Mouse (Mus musculus): ENCODE results near the gene Insig2. TPM values are rescaled to one million over a fixed set of nuclear protein-coding genes. Genes with fewer than 3 reads are reported as not detected.

Insig2 gene
- total RNA-seq, 2 experiments from 2014 or later = 48.6 TPM

- peak; percentile 83 to 90 for DNase-seq (ENCODE audit: low spot score in 2 of 2)
These were observed 4.8 kb downstream of the Insig2 start for GRCm38 (mm10) chr1:121327344-121328192.

DNA sequence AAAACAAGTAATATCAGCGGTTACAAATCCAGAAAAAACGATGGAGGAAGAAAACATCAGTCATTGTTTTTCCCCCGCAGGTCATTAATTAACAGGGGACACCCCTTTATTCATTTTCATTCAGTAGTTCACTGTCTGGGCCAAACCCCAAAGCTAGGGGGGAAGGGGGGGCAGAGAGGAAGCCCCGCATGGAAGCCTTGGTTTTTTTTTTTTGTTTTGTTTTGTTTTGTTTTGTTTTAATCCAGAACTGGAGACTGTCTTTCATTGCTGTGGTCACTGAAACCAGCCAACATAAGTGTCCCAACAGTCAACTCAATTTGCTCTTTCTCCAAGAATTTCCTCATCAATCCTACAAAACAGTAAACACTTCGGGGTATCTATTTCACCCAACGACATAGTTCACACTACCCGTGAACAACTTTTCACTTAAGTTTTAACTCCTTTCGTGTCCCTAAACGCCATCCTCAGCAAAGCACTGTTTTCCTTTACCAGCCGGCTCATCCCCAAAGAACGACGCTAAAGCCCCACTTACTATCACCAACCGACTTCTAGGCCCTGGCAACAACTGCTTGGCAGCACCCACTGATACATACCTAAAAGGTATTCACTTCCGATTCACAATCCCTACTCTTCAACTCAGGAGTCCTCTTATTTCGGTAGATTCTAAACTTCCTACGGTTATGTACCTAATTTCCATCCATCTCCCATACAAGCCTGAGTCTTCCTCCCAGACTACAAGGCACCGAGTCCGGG is 5.6 kb downstream of the Insig2 start:
- DNase-seq (ENCODE audit: low spot score in 2 of 2) = no peak

DNA sequence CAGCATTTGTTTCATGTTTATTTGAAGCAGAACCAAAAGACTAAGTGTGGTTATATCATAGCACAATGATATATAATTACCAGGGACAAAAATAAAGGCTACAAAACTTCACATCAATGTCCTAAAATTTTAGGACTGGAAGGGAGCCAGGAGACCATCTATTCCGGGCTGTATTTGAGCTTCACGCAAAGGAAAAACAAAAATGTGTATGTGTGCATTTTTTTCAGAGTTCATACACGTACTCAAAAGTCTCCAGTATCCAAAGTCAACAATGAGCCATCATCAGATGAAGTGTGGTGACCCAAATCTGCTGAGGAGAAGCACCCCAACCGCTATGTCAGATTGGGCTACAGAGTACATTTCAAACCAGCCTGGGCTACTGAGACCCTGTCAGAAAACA is 8.9 kb downstream of the Insig2 start:
- no peak for DNase-seq (ENCODE audit: low spot score in 2 of 2)

GRCm38 (mm10) chr1:121314766-121315428 is 17.5 kb downstream of the Insig2 start:
- no peak for DNase-seq (ENCODE audit: low spot score in 2 of 2)

- no peak for DNase-seq (ENCODE audit: low spot score in 2 of 2)
These were observed 19.2 kb downstream of the Insig2 start for GRCm38 (mm10) chr1:121313181-121313580.

GRCm38 (mm10) chr1:121312326-121312725 is 20.1 kb downstream of the Insig2 start:
- no peak for DNase-seq (ENCODE audit: low spot score in 2 of 2)

- DNase-seq (ENCODE audit: low spot score in 2 of 2) = no peak
These were observed 35.6 kb downstream of the Insig2 start for GRCm38 (mm10) chr1:121296717-121297255.

DNA sequence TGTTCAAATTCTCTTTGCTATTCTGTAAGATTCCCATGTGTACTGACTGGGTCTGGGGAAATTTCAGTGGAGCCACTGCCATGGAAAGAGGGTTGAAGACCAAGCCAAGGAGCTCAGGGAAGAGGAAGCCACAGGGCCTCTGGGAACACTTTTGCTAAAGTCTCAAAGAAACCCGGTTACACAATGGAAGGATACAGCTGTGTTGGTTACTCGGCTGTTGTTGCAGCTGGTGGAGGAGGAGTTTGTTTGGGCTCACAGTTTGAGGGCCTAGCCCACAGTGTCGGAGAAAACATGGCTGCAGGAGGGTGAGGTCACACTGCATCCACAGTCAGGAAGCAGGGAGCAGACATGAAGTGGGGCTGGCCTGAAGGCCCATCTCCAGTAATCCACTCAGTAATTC is 38.8 kb downstream of the Insig2 start:
- no peak for DNase-seq (ENCODE audit: low spot score in 2 of 2)

GRCm38 (mm10) chr1:121290841-121291240 is 41.5 kb downstream of the Insig2 start:
- DNase-seq (ENCODE audit: low spot score in 2 of 2) = no peak

- DNase-seq (ENCODE audit: low spot score in 2 of 2) = no peak
These were observed 42.0 kb downstream of the Insig2 start for GRCm38 (mm10) chr1:121290340-121290739.

GRCm38 (mm10) chr1:121284197-121284596 is 48.2 kb downstream of the Insig2 start:
- no peak for DNase-seq (ENCODE audit: low spot score in 2 of 2)

DNA sequence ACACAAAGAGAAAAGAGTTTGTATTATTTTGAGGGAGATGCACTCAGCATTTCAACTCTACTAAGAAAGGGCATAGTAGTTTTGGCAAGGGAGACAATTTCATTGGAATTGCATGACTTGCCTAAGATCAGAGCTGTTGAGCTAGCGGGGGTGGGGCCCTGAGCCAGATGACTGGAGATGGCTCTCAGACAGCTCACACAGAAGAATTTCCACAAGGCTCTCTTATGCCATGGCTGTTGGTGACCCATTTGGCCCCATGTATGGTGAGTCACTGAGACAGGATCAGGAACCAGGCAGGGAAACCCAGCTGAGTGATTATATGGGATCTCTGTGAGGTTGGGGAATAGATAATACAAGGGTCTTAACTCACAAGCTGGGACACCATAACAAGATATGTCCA is 51.9 kb downstream of the Insig2 start:
- DNase-seq (ENCODE audit: low spot score in 2 of 2) = no peak

GRCm38 (mm10) chr1:121278370-121278769 is 54.0 kb downstream of the Insig2 start:
- DNase-seq (ENCODE audit: low spot score in 2 of 2) = no peak

- no peak for DNase-seq (ENCODE audit: low spot score in 2 of 2)
These were observed 54.9 kb downstream of the Insig2 start for GRCm38 (mm10) chr1:121277466-121277865.

DNA sequence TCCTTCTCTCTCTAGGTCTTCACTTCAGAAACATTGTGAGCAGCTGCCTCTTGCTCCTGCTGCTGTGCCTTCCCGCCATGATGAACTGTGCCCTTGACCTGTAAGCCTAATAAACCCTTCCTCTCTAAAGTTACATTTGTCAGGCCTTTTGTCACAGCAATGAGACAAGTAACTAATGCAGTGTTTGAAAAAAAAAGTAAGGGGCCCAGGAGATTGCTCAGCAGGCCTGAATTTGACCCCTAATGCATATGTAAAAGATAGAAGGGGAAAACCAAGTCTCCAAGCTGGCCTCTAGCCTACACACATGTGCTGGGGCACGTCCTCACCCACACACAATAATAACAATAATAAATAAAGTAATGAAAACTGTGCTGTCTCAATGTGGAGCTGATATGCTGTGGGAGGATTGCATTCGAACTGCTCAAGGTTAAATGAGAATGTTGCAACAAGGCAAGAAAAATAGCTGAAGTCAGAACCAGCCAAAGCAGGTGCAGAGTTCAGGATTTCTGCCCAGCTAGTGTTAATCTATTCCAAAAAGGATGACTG is 56.4 kb downstream of the Insig2 start:
- DNase-seq (ENCODE audit: low spot score in 2 of 2) = no peak

- no peak for DNase-seq (ENCODE audit: low spot score in 2 of 2)
These were observed 72.1 kb downstream of the Insig2 start for GRCm38 (mm10) chr1:121260171-121260741.

Other genes starting within 250 kb of the Insig2 start
- 10 to 100 TPM; 22.9 to 24.5 TPM for gene Ccdc93, start 98.5 kb upstream of the Insig2 start, total RNA-seq (2021)
- not detected for gene Htr5b, start 195.9 kb upstream of the Insig2 start, total RNA-seq (2021)
- gene Ddx18, start 235.4 kb upstream of the Insig2 start, total RNA-seq (2021) = 10 to 100 TPM; 43.3 to 46.9 TPM